In the genomic region with DNA sequence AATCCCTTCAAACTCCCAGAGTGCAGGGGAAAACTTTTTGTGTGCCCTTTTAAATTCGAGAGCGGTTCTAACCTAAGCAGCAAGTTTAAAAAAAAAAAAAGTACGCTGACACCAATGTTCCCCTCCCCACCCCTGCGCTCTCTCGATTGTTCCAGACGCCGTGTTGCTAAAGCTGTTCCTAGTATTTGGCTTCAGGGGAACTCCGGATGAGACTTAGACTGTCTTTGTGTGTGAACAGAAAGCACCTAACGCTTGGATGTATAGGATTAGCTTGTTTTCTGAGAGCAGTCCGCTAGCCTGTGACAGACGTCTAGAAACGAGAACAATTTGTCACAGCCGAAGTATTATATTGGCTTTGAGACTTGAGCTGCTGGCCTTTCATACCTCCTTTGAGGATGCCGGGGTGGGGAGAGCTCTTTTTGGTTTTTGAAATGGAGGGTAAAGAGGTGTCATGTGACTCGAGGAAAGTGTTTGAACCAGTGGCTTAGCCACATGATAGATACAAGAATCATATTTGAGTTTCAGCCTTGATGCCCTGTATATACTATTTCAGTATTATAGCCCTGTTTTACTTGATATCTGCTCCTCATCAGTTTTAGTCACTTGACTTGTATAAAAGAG, we compare ENCODE assay signal across 8 mouse cellular contexts. TPM values are rescaled to one million over a fixed set of nuclear protein-coding genes. Genes with fewer than 3 reads are reported as not detected.
DNase-seq lines count a peak whose midpoint lies in the region; ATAC-seq and TF ChIP-seq lines count a peak whose summit lies in the region.

No protein-coding gene starts in this region.

- H3K4me3 ChIP-seq in heart, adult 2 months: peak overlapping the region; percentile 97
- peak overlapping the region; percentile 96 for H3K4me3 ChIP-seq in forebrain, embryonic 11.5 days (ENCODE audit: low read depth, low read length)
- H3K4me3 ChIP-seq in limb, embryonic 11.5 days (ENCODE audit: low read depth, low read length): peak overlapping the region; percentile 98
- peak overlapping the region; percentile 61 for H3K4me3 ChIP-seq in midbrain, embryonic 15.5 days

- peaks cover 5% of the 10 kb centered on the region for H3K79me2 ChIP-seq in heart, adult 2 months (replicated peaks; ENCODE audit: control insufficient read depth, insufficient read depth, low read length)

- WGBS in heart, adult 2 months: 4% methylated on average over 15 of the region's 15 CpGs
- 2% methylated on average over 15 of the region's 15 CpGs for WGBS in forebrain, embryonic 11.5 days
- WGBS in limb, embryonic 11.5 days: 7% methylated on average over 15 of the region's 15 CpGs
- WGBS in midbrain, embryonic 15.5 days: 2% methylated on average over 15 of the region's 15 CpGs

- intact Hi-C loops in heart, adult 2 months (cut with DNase I): no loop called here
- intact Hi-C loops in left cerebral cortex, postnatal 14 days (cut with DNase I): no loop called here

- H3K4me2 ChIP-seq in forebrain, embryonic 11.5 days (ENCODE audit: low read depth, low read length, severe bottlenecking): peak overlapping the region; percentile 87
- peak overlapping the region; percentile 68 for H3K4me2 ChIP-seq in limb, embryonic 11.5 days (ENCODE audit: low read depth, severe bottlenecking)
- peak overlapping the region; percentile 74 for H3K4me2 ChIP-seq in midbrain, embryonic 15.5 days

- peak overlapping the region; percentile 56 for H3K9ac ChIP-seq in heart, adult 2 months (ENCODE audit: low read depth, low read length)
- peak overlapping the region; percentile 90 for H3K9ac ChIP-seq in forebrain, embryonic 11.5 days (ENCODE audit: low read length)
- H3K9ac ChIP-seq in limb, embryonic 11.5 days (ENCODE audit: low read length): peak overlapping the region; percentile 90
- H3K9ac ChIP-seq in midbrain, embryonic 15.5 days: peak overlapping the region; percentile 65

- TF ChIP-seq CTCF in heart, adult 2 months (IDR thresholded peaks at IDR 0.05): no peak

- peak; percentile 13; the same call in 1 of the 2 replicates for ATAC-seq in forebrain, embryonic 11.5 days (replicated peaks; ENCODE audit: low FRiP score)
- ATAC-seq in limb, embryonic 11.5 days (ENCODE audit: insufficient number of reproducible peaks, low FRiP score, low TSS enrichment, low read depth): no peak
- ATAC-seq in midbrain, embryonic 15.5 days (replicated peaks): no peak

- no peaks in the 10 kb centered on the region for H3K4me1 ChIP-seq in heart, adult 2 months (ENCODE audit: control insufficient read depth, insufficient read depth, low read length)
- H3K4me1 ChIP-seq in forebrain, embryonic 11.5 days (replicated peaks; ENCODE audit: control insufficient read depth, insufficient read depth, low read length): peaks cover 4% of the 10 kb centered on the region; the same call in 1 of the 2 replicates
- 0 out of 2 replicates have a peak, but pooled peaks cover 3% of the 10 kb centered on the region for H3K4me1 ChIP-seq in limb, embryonic 11.5 days (ENCODE audit: control insufficient read depth, insufficient read depth, low read length)
- peaks cover 11% of the 10 kb centered on the region for H3K4me1 ChIP-seq in midbrain, embryonic 15.5 days

- 0 out of 2 replicates have a peak, but pooled peaks cover 4% of the 10 kb centered on the region for H3K36me3 ChIP-seq in heart, adult 2 months (ENCODE audit: control insufficient read depth, insufficient read depth, low read length)
- H3K36me3 ChIP-seq in forebrain, embryonic 11.5 days (ENCODE audit: control insufficient read depth, insufficient read depth, low read length): no peaks in the 10 kb centered on the region
- H3K36me3 ChIP-seq in limb, embryonic 11.5 days (ENCODE audit: control insufficient read depth, insufficient read depth, low read length): no peaks in the 10 kb centered on the region; the same call in 1 of the 2 replicates
- no peaks in the 10 kb centered on the region for H3K36me3 ChIP-seq in midbrain, embryonic 15.5 days (replicated peaks)

- no peak for TF ChIP-seq EP300 in heart, adult 2 months (IDR thresholded peaks at IDR 0.05; ENCODE audit: insufficient read depth, low read depth, low read length)

- H3K9me3 ChIP-seq in forebrain, embryonic 11.5 days (ENCODE audit: control insufficient read depth, low read length): no peaks in the 10 kb centered on the region
- no peaks in the 10 kb centered on the region for H3K9me3 ChIP-seq in limb, embryonic 11.5 days (ENCODE audit: control insufficient read depth, low read length)
- H3K9me3 ChIP-seq in midbrain, embryonic 15.5 days: no peaks in the 10 kb centered on the region

- no peaks in the 10 kb centered on the region for H3K27me3 ChIP-seq in heart, adult 2 months (ENCODE audit: control insufficient read depth, insufficient read depth, low read length)
- H3K27me3 ChIP-seq in forebrain, embryonic 11.5 days (ENCODE audit: control insufficient read depth, insufficient read depth, low read length): no peaks in the 10 kb centered on the region
- no peaks in the 10 kb centered on the region for H3K27me3 ChIP-seq in limb, embryonic 11.5 days (ENCODE audit: control insufficient read depth, insufficient read depth, low read length)
- H3K27me3 ChIP-seq in midbrain, embryonic 15.5 days (replicated peaks): no peaks in the 10 kb centered on the region

- H3K27ac ChIP-seq in heart, adult 2 months: peak overlapping the region; percentile 78
- peak overlapping the region; percentile 62; the same call in 1 of the 2 replicates for H3K27ac ChIP-seq in forebrain, embryonic 11.5 days (ENCODE audit: low read depth, low read length)
- H3K27ac ChIP-seq in limb, embryonic 11.5 days (replicated peaks; ENCODE audit: low read depth, low read length): no peak overlapping the region
- H3K27ac ChIP-seq in midbrain, embryonic 15.5 days: no peak overlapping the region

- TF ChIP-seq POLR2A in heart, adult 2 months (IDR thresholded peaks at IDR 0.05; ENCODE audit: insufficient read depth, low read depth, low read length): no peak

- DNase-seq in heart, adult 2 months: no peak
- no peak for DNase-seq in heart, postnatal 4 days
- peak; percentile 32 for DNase-seq in Muller cell, postnatal 12 days (ENCODE audit: inconsistent ontology term)
- peak; percentile 55 for DNase-seq in forebrain, embryonic 11.5 days (ENCODE audit: low spot score)
- peak; percentile 32 for DNase-seq in limb, embryonic 11.5 days (ENCODE audit: low spot score)
- no peak for DNase-seq in left cerebral cortex, postnatal 14 days (ENCODE audit: low spot score in 2 of 2)
- no peak for DNase-seq in urinary bladder, postnatal 36 days (ENCODE audit: low spot score in 2 of 2)

RNA-seq across cellular contexts. Expression of a gene that starts 1.0 kb away (rescaled TPM):
- 10 to 100 TPM in 1 of 2 experiments, 1 to 10 TPM in 1; 8.3 to 10.8 TPM for total RNA-seq in heart, adult 2 months (2021)
- 4.9 and 9.0 TPM in 2 replicates for polyA plus RNA-seq in heart, adult 2 months (2012; rRNA removed)
- 10 to 100 TPM; 14.3 to 15.0 TPM for total RNA-seq in heart, postnatal 4 days (2021)
- 24.2 and 24.5 TPM in 2 replicates for polyA plus RNA-seq in forebrain, embryonic 11.5 days (2014; fragmentation: Nextera tagmentation; extraction: Ambion mirVana)
- 18.5 and 20.9 TPM in 2 replicates for polyA plus RNA-seq in limb, embryonic 11.5 days (2014; fragmentation: Nextera tagmentation; extraction: Ambion mirVana)
- polyA plus RNA-seq in midbrain, embryonic 15.5 days (2015; fragmentation: Nextera tagmentation; extraction: Ambion mirVana): 6.2 and 6.6 TPM in 2 replicates
- total RNA-seq in left cerebral cortex, postnatal 14 days (2021): 1 to 10 TPM; 9.0 to 9.3 TPM

RNA-seq across cellular contexts. Expression of a gene that starts 29.9 kb away (rescaled TPM):
- 10 to 100 TPM; 90.4 to 99.4 TPM for total RNA-seq in heart, adult 2 months (2021)
- 12.9 and 33.0 TPM in 2 replicates for polyA plus RNA-seq in heart, adult 2 months (2012; rRNA removed)
- 10 to 100 TPM; 44.8 to 48.7 TPM for total RNA-seq in heart, postnatal 4 days (2021)
- 60.7 and 60.8 TPM in 2 replicates for polyA plus RNA-seq in forebrain, embryonic 11.5 days (2014; fragmentation: Nextera tagmentation; extraction: Ambion mirVana)
- polyA plus RNA-seq in limb, embryonic 11.5 days (2014; fragmentation: Nextera tagmentation; extraction: Ambion mirVana): 60.6 and 61.7 TPM in 2 replicates
- polyA plus RNA-seq in midbrain, embryonic 15.5 days (2015; fragmentation: Nextera tagmentation; extraction: Ambion mirVana): 42.6 and 46.4 TPM in 2 replicates
- 10 to 100 TPM; 21.2 to 24.3 TPM for total RNA-seq in left cerebral cortex, postnatal 14 days (2021)

RNA-seq across cellular contexts. Expression of a gene that starts 30.0 kb away (rescaled TPM):
- total RNA-seq in heart, adult 2 months (2021): under 1 TPM in 1 of 2 experiments, not detected in 1; 0.05 TPM
- 0.02 and 0.03 TPM in 2 replicates for polyA plus RNA-seq in heart, adult 2 months (2012; rRNA removed)
- under 1 TPM; 0.09 to 0.41 TPM for total RNA-seq in heart, postnatal 4 days (2021)
- polyA plus RNA-seq in forebrain, embryonic 11.5 days (2014; fragmentation: Nextera tagmentation; extraction: Ambion mirVana): 0.08 and 0.27 TPM in 2 replicates
- 0.56 and 0.87 TPM in 2 replicates for polyA plus RNA-seq in limb, embryonic 11.5 days (2014; fragmentation: Nextera tagmentation; extraction: Ambion mirVana)
- 0.10 and 0.15 TPM in 2 replicates for polyA plus RNA-seq in midbrain, embryonic 15.5 days (2015; fragmentation: Nextera tagmentation; extraction: Ambion mirVana)
- total RNA-seq in left cerebral cortex, postnatal 14 days (2021): under 1 TPM; 0.27 to 0.37 TPM

RNA-seq across cellular contexts. Expression of a gene that starts 54.8 kb away (rescaled TPM):
- total RNA-seq in heart, adult 2 months (2021): not detected
- not detected in 2 replicates for polyA plus RNA-seq in heart, adult 2 months (2012; rRNA removed)
- not detected for total RNA-seq in heart, postnatal 4 days (2021)
- polyA plus RNA-seq in forebrain, embryonic 11.5 days (2014; fragmentation: Nextera tagmentation; extraction: Ambion mirVana): not detected in 2 replicates
- 0.13 TPM in 1 of 2 replicates, not detected in the other for polyA plus RNA-seq in limb, embryonic 11.5 days (2014; fragmentation: Nextera tagmentation; extraction: Ambion mirVana)
- polyA plus RNA-seq in midbrain, embryonic 15.5 days (2015; fragmentation: Nextera tagmentation; extraction: Ambion mirVana): not detected in 2 replicates
- not detected for total RNA-seq in left cerebral cortex, postnatal 14 days (2021)

Comparison
In these comparisons a context has a peak if more than half of its experiments do, and no peak if none do; other contexts are left out.
1. DNase-seq: peak in Muller cell, postnatal 12 days (single experiment), forebrain, embryonic 11.5 days (single experiment) and limb, embryonic 11.5 days (single experiment); none in heart, adult 2 months (0 of 2), heart, postnatal 4 days (single experiment), left cerebral cortex, postnatal 14 days (0 of 2) and urinary bladder, postnatal 36 days (0 of 2).
2. H3K27ac ChIP-seq: peak in heart, adult 2 months (single experiment) and forebrain, embryonic 11.5 days (single experiment); none in limb, embryonic 11.5 days (single experiment) and midbrain, embryonic 15.5 days (single experiment).
3. Peak in every context shown above with its lines, with median percentiles within 50 percentile points of each other: H3K4me3 ChIP-seq, H3K9ac ChIP-seq and H3K4me2 ChIP-seq.